Mouse (Mus musculus) embryonic fibroblast, embryonic 13.5 days (primary cell): ENCODE data around the gene Racgap1.

ENCODE experiments used
- CTCF ChIP-seq: IDR thresholded peaks from 2 replicates; pipeline ENCODE4 v1.5.1; 2011; ENCODE audit warnings: mild to moderate bottlenecking, control low read depth, low read length, moderate library complexity, borderline replicate concordance; ENCODE audit not compliant: insufficient read depth
- POLR2A ChIP-seq: IDR thresholded peaks from 2 replicates; pipeline ENCODE4 v1.6.1; 2011; ENCODE audit warnings: low read depth, mild to moderate bottlenecking, control low read depth, low read length, moderate library complexity

DNA sequence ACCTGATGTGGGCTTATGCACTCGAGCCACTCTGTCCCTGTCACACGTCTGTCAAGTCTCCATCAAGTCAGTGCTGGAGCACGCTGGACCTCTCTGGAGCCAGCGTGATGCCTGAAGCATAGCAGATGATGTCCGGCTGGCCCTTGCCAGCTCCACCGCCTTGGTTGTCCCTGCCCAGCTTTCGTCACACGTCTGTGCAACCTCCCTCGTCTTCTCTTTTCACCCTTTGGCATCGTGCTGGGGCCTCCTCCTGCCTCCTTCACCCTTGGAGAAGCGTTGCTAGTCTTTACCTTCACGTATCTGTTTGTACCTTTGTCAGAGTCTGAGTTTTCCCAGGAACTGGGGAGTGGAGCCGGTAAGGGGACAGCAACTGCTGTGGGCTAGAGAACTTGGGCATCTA, 37.2 kb downstream of the Racgap1 start:
- no peak for TF ChIP-seq CTCF
- no peak for TF ChIP-seq POLR2A
